14 mouse cellular contexts compared by ENCODE assay signal in the genomic region with DNA sequence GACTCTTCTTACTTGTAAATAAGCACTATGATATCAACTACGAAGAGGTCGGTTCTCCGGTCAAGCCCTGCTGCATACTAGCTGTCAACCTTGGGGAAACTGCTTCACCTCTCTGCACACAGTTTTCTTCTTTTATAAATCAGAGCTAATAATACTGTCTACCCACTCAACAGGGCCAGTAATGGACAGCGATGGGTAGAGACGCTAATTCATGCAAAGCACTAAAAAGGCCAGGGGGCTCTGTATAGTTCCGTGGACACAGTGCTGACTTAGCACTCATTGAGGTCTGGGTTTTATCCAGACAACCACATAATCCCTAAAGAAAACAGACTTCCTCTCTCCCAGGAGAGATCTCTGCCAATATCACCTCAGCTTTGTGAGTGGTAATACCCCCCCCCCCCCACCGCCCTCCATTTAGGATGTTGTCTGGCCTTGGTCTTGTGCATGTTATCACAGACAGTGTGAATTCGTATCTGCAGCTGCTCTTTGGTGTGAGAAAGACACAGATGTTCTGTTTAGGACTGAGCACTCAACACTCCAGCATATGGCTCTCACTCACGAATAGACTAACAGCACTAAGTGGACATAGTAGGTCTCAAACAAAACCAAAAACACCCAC.
"Had no signal": no experiment of that assay in that cellular context is flagged by ENCODE, and none has a peak within 500 bp of the region (broad histone marks: within the 10 kb centered on the region; RNA-seq: fewer than 3 reads in every experiment).

No protein-coding gene starts in this region.

- H3K27me3 ChIP-seq: liver, embryonic 13.5 days; neural tube, embryonic 13.5 days had no signal

- H3K4me2 ChIP-seq: liver, embryonic 13.5 days; neural tube, embryonic 13.5 days had no signal

- H3K4me3 ChIP-seq: left cerebral cortex, adult 2 months; liver, embryonic 13.5 days; myocyte; neural tube, embryonic 13.5 days had no signal

- H3K4me1 ChIP-seq: liver, embryonic 13.5 days; neural tube, embryonic 13.5 days had no signal

- H3K9me3 ChIP-seq: liver, embryonic 13.5 days; neural tube, embryonic 13.5 days had no signal

- H3K9ac ChIP-seq: liver, embryonic 13.5 days; neural tube, embryonic 13.5 days had no signal

- DNase-seq: kidney, adult 18-20 months; kidney, postnatal 10 days; kidney, postnatal 36 days; layer of hippocampus, postnatal 36 days; liver, embryonic 13.5 days; lung, adult 2 months; lung, postnatal 14 days; lung, postnatal 4 days; thymus, adult 18-20 months; thymus, postnatal 36 days had no signal

- H3K27ac ChIP-seq: left cerebral cortex, adult 2 months; liver, embryonic 13.5 days; neural tube, embryonic 13.5 days had no signal

- ATAC-seq: intestine, embryonic 16.5 days had no signal

- H3K36me3 ChIP-seq: neural tube, embryonic 13.5 days had no signal
